Mouse (Mus musculus) spleen, postnatal 0 days (tissue): ENCODE data around the gene Obox2. TPM values are rescaled to one million over a fixed set of nuclear protein-coding genes. Genes with fewer than 3 reads are reported as not detected.

Experiments used
- polyA plus RNA-seq: library from polyadenylated mRNA; unstranded; fragments of >200 nt; fragmentation: Nextera tagmentation; extraction: Ambion mirVana; gene quantifications from 2 replicates; pipeline ENCODE4 v1.2.1, GENCODE M21; 2015

Obox2 gene
- not detected in 2 replicates for polyA plus RNA-seq

DNA sequence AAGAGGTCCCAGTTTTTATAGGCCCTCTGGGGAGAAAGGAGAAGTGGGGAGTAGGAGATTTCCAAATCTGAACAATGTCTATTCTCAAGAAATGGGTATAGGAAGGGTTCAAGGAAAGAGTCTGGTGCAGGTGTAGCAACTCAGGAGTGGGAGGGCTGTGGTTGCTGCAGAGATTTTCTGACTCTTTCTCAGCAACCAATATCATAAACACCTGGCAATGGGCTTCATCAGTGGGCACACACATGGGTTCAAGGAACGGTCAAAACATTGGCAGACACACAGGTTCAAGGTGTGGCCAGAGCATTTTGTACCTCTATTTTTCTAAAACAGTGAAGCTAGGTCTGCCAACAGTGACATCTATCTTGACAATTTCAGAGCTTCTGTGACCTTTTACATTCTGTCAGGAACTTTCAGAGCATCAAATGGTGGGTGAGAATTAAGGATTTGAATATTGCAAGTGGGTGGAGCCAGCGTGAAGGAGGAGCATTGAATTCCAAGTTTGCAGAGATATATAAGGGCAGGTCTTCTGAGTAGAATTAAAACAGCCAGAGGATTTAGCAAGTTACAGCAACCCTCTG is at the start of gene Obox2, which contains the start of gene Obox1:
TSS of gene Obox2 (plus strand) at position 301 of the 578 bp plus-strand sequence.
TSS of gene Obox1 (plus strand) at position 528 of the 578 bp plus-strand sequence.

Other genes starting within 250 kb of the Obox2 start
- not detected in 2 replicates for gene Obox1, start 227 bp downstream of the Obox2 start, polyA plus RNA-seq